Mouse (Mus musculus) intestine, embryonic 15.5 days (tissue): ENCODE results near the gene Ccm2. TPM values are rescaled to one million over a fixed set of nuclear protein-coding genes. Genes with fewer than 3 reads are reported as not detected.

Experiments used
- ATAC-seq: fragments of 200-750 bp; cut with Nextera tagmentation; 2 replicates; pipeline ENCODE4 v1.8.0; 2017; ENCODE audit warnings: moderate TSS enrichment, moderate library complexity
- H3K27ac ChIP-seq: fragments of 300-500 bp; sonication (generic); 2 replicates; pipeline ENCODE4 v1.5.1; 2015; ENCODE audit warnings: mild to moderate bottlenecking, inconsistent platforms
- H3K27me3 ChIP-seq: fragments of 300-500 bp; sonication (generic); replicated peaks from 2 replicates; pipeline ENCODE4 v1.6.1; 2015; ENCODE audit warnings: inconsistent platforms
- H3K36me3 ChIP-seq: fragments of 300-500 bp; sonication (generic); 2 replicates; pipeline ENCODE4 v1.6.1; 2015; ENCODE audit warnings: inconsistent platforms
- H3K4me1 ChIP-seq: fragments of 300-500 bp; sonication (generic); replicated peaks from 2 replicates; pipeline ENCODE4 v1.6.1; 2015; ENCODE audit warnings: inconsistent platforms
- H3K4me2 ChIP-seq: fragments of 300-500 bp; sonication (generic); replicated peaks from 2 replicates; pipeline ENCODE4 v1.6.1; 2015; ENCODE audit warnings: mild to moderate bottlenecking, inconsistent platforms
- H3K4me3 ChIP-seq: fragments of 300-500 bp; sonication (generic); replicated peaks from 2 replicates; pipeline ENCODE4 v1.5.1; 2015; ENCODE audit warnings: inconsistent platforms
- H3K9ac ChIP-seq: fragments of 300-500 bp; sonication (generic); 2 replicates; pipeline ENCODE4 v1.6.1; 2015; ENCODE audit warnings: inconsistent platforms
- H3K9me3 ChIP-seq: fragments of 300-500 bp; sonication (generic); 2 replicates; pipeline ENCODE4 v1.6.1; 2016; ENCODE audit warnings: inconsistent platforms
- WGBS: fragments of 180-500 bp; shearing (Covaris S2); methylation state at CpG from one replicate; pipeline ENCODE4 v1.1.7; 2015; 5-methylcytosine and 5-hydroxymethylcytosine counted together
- polyA plus RNA-seq: library from polyadenylated mRNA; unstranded; fragments of >200 nt; fragmentation: Nextera tagmentation; extraction: Ambion mirVana; gene quantifications from 2 replicates; pipeline ENCODE4 v1.2.1, GENCODE M21; 2015

The Ccm2 gene
- polyA plus RNA-seq, 1 experiment from 2014 or later, result 73.8 TPM

DNA sequence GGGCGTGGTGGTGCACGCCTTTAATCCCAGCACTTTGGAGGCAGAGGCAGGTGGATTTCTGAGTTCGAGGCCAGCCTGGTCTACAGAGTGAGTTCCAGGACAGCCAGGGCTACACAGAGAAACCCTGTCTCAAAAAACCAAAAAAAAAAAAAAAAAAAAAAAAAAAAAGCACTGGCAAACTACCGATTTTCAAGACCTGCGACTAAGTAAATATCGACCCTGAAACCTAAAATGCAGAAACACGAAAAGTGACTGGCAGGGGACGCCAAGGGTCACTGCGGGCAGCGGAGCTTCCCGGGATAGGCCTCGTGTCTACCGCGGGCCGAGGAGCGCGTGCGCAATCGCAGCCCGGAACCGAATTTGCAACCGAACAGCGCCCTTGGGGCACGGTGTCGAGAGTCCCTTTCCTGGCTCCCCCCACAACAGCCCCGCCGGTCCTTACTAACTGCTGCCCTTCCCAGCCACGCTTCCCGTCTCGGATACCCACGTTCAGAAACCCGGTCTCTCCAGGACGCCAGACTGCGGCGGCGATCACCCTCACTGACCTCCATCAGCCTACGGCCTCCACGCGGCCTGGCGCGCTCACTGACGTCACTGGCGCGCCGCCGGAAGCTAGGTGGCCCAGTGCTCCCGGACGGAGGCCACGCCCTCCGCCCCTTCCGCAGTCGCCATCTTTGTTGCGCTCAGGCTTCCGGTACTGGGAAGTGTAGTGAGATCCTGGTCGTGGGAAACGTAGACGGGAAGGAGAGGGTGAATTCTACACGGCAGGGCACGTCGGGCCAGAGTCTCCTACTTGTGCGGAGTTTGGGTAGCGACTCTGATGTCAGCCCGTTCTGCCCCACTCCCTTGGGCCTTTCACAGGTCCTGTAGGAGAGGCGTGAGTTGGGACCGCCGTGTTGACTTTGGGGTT, 79.0 kb downstream of the Ccm2 start, which contains the start of gene Tbrg4:
Gene Tbrg4 (minus strand): TSS at position 590 of the 910 bp plus-strand sequence.
- Histone ChIP-seq H3K27ac (peak within 1 kb of the TSS; percentile 89), H3K27me3 (no peaks in the 10 kb centered on the region), H3K9ac (peak within 1 kb of the TSS; percentile 75), H3K4me1 (peaks cover 13% of the 10 kb centered on the region), H3K9me3 (no peaks in the 10 kb centered on the region), H3K36me3 (peaks cover 17% of the 10 kb centered on the region), H3K4me2 (peak within 1 kb of the TSS; percentile 77), H3K4me3 (peak within 1 kb of the TSS; percentile 77)
- peak; percentile 95 for ATAC-seq
- whole genome bisulfite sequencing, result under 1% methylated on average over 66 of the region's 66 CpGs

DNA sequence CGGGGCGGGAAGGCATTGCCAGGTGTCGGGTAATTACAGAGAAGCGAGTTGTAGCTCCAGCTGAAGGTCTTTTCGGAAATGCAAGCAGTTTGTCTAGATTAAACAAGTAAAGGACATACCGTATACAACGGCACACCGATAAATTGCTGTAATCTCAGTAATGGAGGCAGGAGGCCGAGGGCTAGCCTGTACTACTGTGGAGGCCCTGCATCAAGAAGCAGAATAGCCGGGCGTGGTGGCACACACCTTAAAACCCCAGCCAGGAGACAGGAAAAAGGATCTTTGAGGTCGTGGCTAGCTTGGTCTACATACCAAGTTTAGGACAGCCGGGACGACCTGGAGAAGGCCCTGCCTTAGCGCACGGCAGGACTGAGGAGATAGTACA, 79.7 kb downstream of the Ccm2 start:
- Histone ChIP-seq H3K4me2 (peak overlapping the region; percentile 77), H3K4me3 (peak overlapping the region; percentile 77), H3K36me3 (peaks cover 12% of the 10 kb centered on the region; the same call in 1 of the 2 replicates), H3K27me3 (no peaks in the 10 kb centered on the region), H3K4me1 (peaks cover 13% of the 10 kb centered on the region), H3K27ac (peak overlapping the region; percentile 89), H3K9ac (peak overlapping the region; percentile 69), H3K9me3 (no peaks in the 10 kb centered on the region)
- peak; percentile 37 for ATAC-seq
- WGBS, result 8% methylated on average over 16 of the region's 16 CpGs

DNA sequence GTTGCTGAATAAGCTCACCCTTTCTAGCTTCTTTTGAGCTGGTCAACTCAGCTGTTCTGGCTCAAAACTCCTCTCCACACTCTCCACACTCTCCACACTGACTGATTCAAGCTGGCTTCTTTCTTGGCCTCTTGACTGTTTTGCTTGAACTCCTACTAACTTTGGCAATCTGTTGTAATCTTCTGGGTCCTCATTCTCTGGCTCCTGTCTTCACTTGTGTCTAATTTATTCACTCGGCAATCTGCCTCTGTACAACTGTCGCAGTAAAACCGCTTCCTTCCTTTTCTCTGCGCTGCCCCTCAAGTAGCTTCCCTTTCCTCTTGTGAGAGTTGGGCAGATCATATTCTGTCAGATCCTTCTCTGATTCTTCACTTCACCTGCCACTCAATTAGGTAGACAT, 81.0 kb downstream of the Ccm2 start:
- Histone ChIP-seq H3K9me3 (no peaks in the 10 kb centered on the region), H3K9ac (no peak overlapping the region), H3K27ac (no peak overlapping the region; the same call in 1 of the 2 replicates), H3K4me2 (no peak overlapping the region), H3K4me3 (no peak overlapping the region), H3K27me3 (no peaks in the 10 kb centered on the region), H3K36me3 (peaks cover 8% of the 10 kb centered on the region; the same call in 1 of the 2 replicates), H3K4me1 (peaks cover 13% of the 10 kb centered on the region)
- no peak for ATAC-seq
- WGBS, result 89% methylated on average over 4 of the region's 4 CpGs

GRCm38 (mm10) chr11:6628568-6628967, 81.9 kb downstream of the Ccm2 start:
- WGBS, result 26% methylated on average over 4 of the region's 4 CpGs
- ATAC-seq, result no peak

GRCm38 (mm10) chr11:6629655-6630054, 83.0 kb downstream of the Ccm2 start:
- no peaks in the 10 kb centered on the region for H3K4me1 ChIP-seq
- ATAC-seq, result no peak
- no peak overlapping the region for H3K9ac ChIP-seq
- H3K27me3 ChIP-seq, result no peaks in the 10 kb centered on the region
- H3K4me2 ChIP-seq, result no peak overlapping the region
- no peak overlapping the region for H3K4me3 ChIP-seq
- no peaks in the 10 kb centered on the region for H3K36me3 ChIP-seq
- no peak overlapping the region for H3K27ac ChIP-seq
- no peaks in the 10 kb centered on the region for H3K9me3 ChIP-seq

More at GRCm38 (mm10) chr11:6628568-6628967, 81.9 kb downstream of the Ccm2 start:
- no peak overlapping the region for H3K4me3 ChIP-seq
- no peaks in the 10 kb centered on the region for H3K9me3 ChIP-seq
- H3K4me1 ChIP-seq, result peaks cover 8% of the 10 kb centered on the region
- peaks cover 5% of the 10 kb centered on the region; the same call in 1 of the 2 replicates for H3K36me3 ChIP-seq
- no peak overlapping the region for H3K27ac ChIP-seq
- no peaks in the 10 kb centered on the region for H3K27me3 ChIP-seq
- H3K9ac ChIP-seq, result no peak overlapping the region
- H3K4me2 ChIP-seq, result no peak overlapping the region

DNA sequence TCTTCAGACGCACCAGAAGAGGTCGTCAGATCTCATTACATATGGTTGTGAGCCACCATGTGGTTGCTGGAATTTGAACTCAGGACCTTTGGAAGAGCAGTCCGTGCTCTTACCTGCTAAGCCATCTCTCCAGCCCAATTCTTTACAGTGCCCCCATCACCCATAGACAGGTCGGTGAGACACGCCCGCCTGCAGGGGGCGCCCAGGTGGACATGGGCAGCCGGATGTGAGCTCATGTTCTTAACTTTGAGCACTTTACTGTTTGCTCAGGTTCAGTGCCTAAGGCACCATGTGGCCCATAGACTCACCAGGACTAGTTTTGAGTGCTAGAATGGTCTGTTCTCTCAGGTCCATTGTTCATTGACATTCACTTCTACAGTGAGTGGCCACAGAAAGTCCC, 89.5 kb downstream of the Ccm2 start:
- Histone ChIP-seq H3K4me1 (no peaks in the 10 kb centered on the region), H3K9ac (no peak overlapping the region), H3K9me3 (no peaks in the 10 kb centered on the region), H3K4me2 (no peak overlapping the region), H3K4me3 (no peak overlapping the region), H3K27me3 (no peaks in the 10 kb centered on the region), H3K27ac (no peak overlapping the region), H3K36me3 (no peaks in the 10 kb centered on the region)
- no peak for ATAC-seq
- 71% methylated on average over 8 of the region's 8 CpGs for WGBS

DNA sequence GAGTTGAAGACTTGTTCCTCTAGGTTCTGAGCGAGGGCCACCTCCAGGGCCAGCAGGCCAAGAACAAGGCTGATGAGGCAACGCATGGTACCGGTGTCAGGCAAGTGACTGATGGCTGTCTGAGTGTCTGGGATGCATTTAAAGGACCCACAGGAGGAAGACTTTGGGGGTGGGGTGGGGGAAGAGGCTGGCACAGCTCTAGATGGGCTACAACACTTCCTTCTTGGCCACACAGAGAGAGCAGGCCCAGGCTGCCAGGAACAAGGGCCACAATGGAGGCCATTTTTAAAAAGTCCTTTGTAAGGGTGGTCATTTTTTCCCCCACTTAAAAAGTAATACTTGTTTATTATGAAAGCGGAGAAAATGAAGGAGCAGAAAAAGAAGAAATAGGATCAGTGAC, 91.8 kb downstream of the Ccm2 start, which contains the start of gene Wap:
Gene Wap (minus strand): TSS at position 101 of the 400 bp plus-strand sequence.
- Histone ChIP-seq H3K4me2 (no peak within 1 kb of the TSS), H3K4me1 (no peaks in the 10 kb centered on the region), H3K27me3 (no peaks in the 10 kb centered on the region), H3K9ac (no peak within 1 kb of the TSS), H3K9me3 (no peaks in the 10 kb centered on the region), H3K27ac (no peak within 1 kb of the TSS), H3K36me3 (no peaks in the 10 kb centered on the region), H3K4me3 (no peak within 1 kb of the TSS)
- no peak for ATAC-seq
- WGBS, result 88% methylated on average over 4 of the region's 4 CpGs

- no peak for ATAC-seq
- no peaks in the 10 kb centered on the region for H3K36me3 ChIP-seq
- H3K4me2 ChIP-seq, result no peak overlapping the region
- WGBS, result 85% methylated on average over 6 of the region's 6 CpGs
- no peaks in the 10 kb centered on the region for H3K27me3 ChIP-seq
- no peak overlapping the region for H3K9ac ChIP-seq
- H3K9me3 ChIP-seq, result no peaks in the 10 kb centered on the region
- no peak overlapping the region for H3K4me3 ChIP-seq
- H3K27ac ChIP-seq, result no peak overlapping the region
- H3K4me1 ChIP-seq, result no peaks in the 10 kb centered on the region
Observed at GRCm38 (mm10) chr11:6639072-6639471, 92.4 kb downstream of the Ccm2 start.

- Histone ChIP-seq H3K27ac (no peak overlapping the region), H3K4me2 (no peak overlapping the region), H3K4me3 (no peak overlapping the region), H3K9me3 (no peaks in the 10 kb centered on the region), H3K9ac (no peak overlapping the region), H3K36me3 (no peaks in the 10 kb centered on the region), H3K4me1 (no peaks in the 10 kb centered on the region), H3K27me3 (no peaks in the 10 kb centered on the region)
- no peak for ATAC-seq
- 82% methylated on average over 6 of the region's 6 CpGs for WGBS
Observed at GRCm38 (mm10) chr11:6644566-6644965, 97.9 kb downstream of the Ccm2 start.

Other genes with a start within 250 kb of the Ccm2 start
- 9.2 and 10.9 TPM in 2 replicates for gene Zmiz2, start 157.8 kb upstream of the Ccm2 start, polyA plus RNA-seq
- gene Ppia, start 131.4 kb upstream of the Ccm2 start, polyA plus RNA-seq, result 5,895 and 6,298 TPM in 2 replicates
- 424 and 429 TPM in 2 replicates for gene H2afv, start 102.4 kb upstream of the Ccm2 start, polyA plus RNA-seq
- gene Purb, start 71.0 kb upstream of the Ccm2 start, polyA plus RNA-seq, result 26.6 and 28.8 TPM in 2 replicates
- gene Myo1g, start 25.9 kb upstream of the Ccm2 start, polyA plus RNA-seq, result 1.8 and 1.9 TPM in 2 replicates
- gene Nacad, start 59.2 kb downstream of the Ccm2 start, polyA plus RNA-seq, result 6.2 and 6.3 TPM in 2 replicates
- 56.3 and 57.6 TPM in 2 replicates for gene Tbrg4, start 79.2 kb downstream of the Ccm2 start, polyA plus RNA-seq
- gene Wap, start 91.8 kb downstream of the Ccm2 start, polyA plus RNA-seq, result not detected in 2 replicates
- 5.4 and 6.1 TPM in 2 replicates for gene Ramp3, start 111.6 kb downstream of the Ccm2 start, polyA plus RNA-seq